ENCODE assay signal across 7 mouse cellular contexts in the genomic region with DNA sequence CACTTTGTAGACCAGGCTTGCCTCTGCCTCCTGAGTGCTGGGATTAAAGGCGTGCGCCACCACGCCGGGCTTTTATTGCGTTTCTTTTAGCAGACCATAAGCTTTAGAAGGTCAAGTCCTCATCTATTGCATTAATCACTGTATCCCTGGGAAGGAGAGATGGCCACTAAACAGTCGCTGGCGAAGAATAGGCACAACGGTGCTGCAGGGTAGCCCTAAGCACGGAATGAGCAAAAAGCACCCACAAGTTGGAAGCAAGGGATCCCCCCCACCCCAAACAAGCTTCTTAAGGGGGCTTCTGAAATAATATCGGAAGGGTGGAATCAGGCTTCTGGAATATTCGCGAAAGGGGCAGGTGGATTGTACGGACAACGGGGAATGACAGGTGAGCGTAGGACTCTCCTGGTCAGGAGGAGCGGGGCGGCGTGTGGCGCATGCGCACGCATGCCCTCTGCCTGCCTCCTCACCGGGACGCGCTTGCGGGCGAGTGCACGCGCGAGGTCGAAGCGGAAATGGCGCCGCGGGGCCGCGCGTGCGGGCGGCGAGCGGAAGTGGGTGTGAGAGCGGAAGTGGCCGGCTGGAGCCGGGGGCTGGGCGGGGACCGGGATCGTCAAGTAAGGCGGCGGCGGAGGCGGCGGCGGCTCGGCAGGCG. TPM values are rescaled to one million over a fixed set of nuclear protein-coding genes. Genes with fewer than 3 reads are reported as not detected.
DNase-seq lines count a peak whose midpoint lies in the region; ATAC-seq lines count a peak whose summit lies in the region.

A gene (plus strand): TSS at position 147 of the 652 bp plus-strand sequence.

- peak within 1 kb of the TSS; percentile 91 for H3K4me3 ChIP-seq in embryonic facial prominence, embryonic 11.5 days (ENCODE audit: low read depth, low read length)
- H3K4me3 ChIP-seq in limb, embryonic 10.5 days, result peak within 1 kb of the TSS; percentile 95
- peak within 1 kb of the TSS; percentile 95 for H3K4me3 ChIP-seq in midbrain, embryonic 13.5 days (replicated peaks)

- no peaks in the 10 kb centered on the region for H3K27me3 ChIP-seq in embryonic facial prominence, embryonic 11.5 days (ENCODE audit: control insufficient read depth, insufficient read depth, low read length)
- no peaks in the 10 kb centered on the region for H3K27me3 ChIP-seq in limb, embryonic 10.5 days (ENCODE audit: low read depth, poor library complexity, severe bottlenecking)
- no peaks in the 10 kb centered on the region for H3K27me3 ChIP-seq in midbrain, embryonic 13.5 days

- H3K9me3 ChIP-seq in embryonic facial prominence, embryonic 11.5 days (replicated peaks; ENCODE audit: control insufficient read depth, low read length), result no peaks in the 10 kb centered on the region
- no peaks in the 10 kb centered on the region for H3K9me3 ChIP-seq in limb, embryonic 10.5 days (replicated peaks)
- H3K9me3 ChIP-seq in midbrain, embryonic 13.5 days, result no peaks in the 10 kb centered on the region

- H3K27ac ChIP-seq in embryonic facial prominence, embryonic 11.5 days (replicated peaks; ENCODE audit: low read depth, low read length), result peak within 1 kb of the TSS; percentile 54
- peak within 1 kb of the TSS; percentile 94 for H3K27ac ChIP-seq in limb, embryonic 10.5 days
- H3K27ac ChIP-seq in midbrain, embryonic 13.5 days, result peak within 1 kb of the TSS; percentile 88

- H3K4me2 ChIP-seq in embryonic facial prominence, embryonic 11.5 days (ENCODE audit: low read depth, low read length), result peak within 1 kb of the TSS; percentile 71
- H3K4me2 ChIP-seq in midbrain, embryonic 13.5 days (replicated peaks), result peak within 1 kb of the TSS; percentile 76

- peak; percentile 98 for DNase-seq in adrenal gland, postnatal 14 days
- DNase-seq in embryonic facial prominence, embryonic 11.5 days (ENCODE audit: low spot score), result peak; percentile 96
- DNase-seq in kidney, adult 11 months, result peak; percentile 97
- peak; percentile 99 for DNase-seq in limb, embryonic 10.5 days (ENCODE audit: low spot score)
- DNase-seq in spleen, adult 12 weeks (ENCODE audit: low spot score), result peak; percentile 98

- H3K4me1 ChIP-seq in embryonic facial prominence, embryonic 11.5 days (ENCODE audit: control insufficient read depth, insufficient read depth, low read length), result 0 out of 2 replicates have a peak, but pooled peaks cover 3% of the 10 kb centered on the region
- H3K4me1 ChIP-seq in limb, embryonic 10.5 days, result peaks cover 26% of the 10 kb centered on the region
- H3K4me1 ChIP-seq in midbrain, embryonic 13.5 days (replicated peaks), result peaks cover 36% of the 10 kb centered on the region

- H3K9ac ChIP-seq in embryonic facial prominence, embryonic 11.5 days (replicated peaks; ENCODE audit: low read length), result peak within 1 kb of the TSS; percentile 89
- H3K9ac ChIP-seq in midbrain, embryonic 13.5 days (replicated peaks), result peak within 1 kb of the TSS; percentile 96

- H3K36me3 ChIP-seq in embryonic facial prominence, embryonic 11.5 days (replicated peaks; ENCODE audit: control insufficient read depth, insufficient read depth, low read depth, low read length), result no peaks in the 10 kb centered on the region
- H3K36me3 ChIP-seq in limb, embryonic 10.5 days, result peaks cover 6% of the 10 kb centered on the region; the same call in 1 of the 2 replicates
- H3K36me3 ChIP-seq in midbrain, embryonic 13.5 days, result no peaks in the 10 kb centered on the region

- ATAC-seq in embryonic facial prominence, embryonic 11.5 days (replicated peaks; ENCODE audit: insufficient number of reproducible peaks, low FRiP score, low TSS enrichment, low read depth), result peak; percentile 88
- ATAC-seq in granulocyte monocyte progenitor cell, adult 5-6 weeks (replicated peaks; ENCODE audit: poor library complexity, severe bottlenecking), result peak; percentile 71
- peak; percentile 95 for ATAC-seq in midbrain, embryonic 13.5 days

- WGBS in embryonic facial prominence, embryonic 11.5 days, result 2% methylated on average over 41 of the region's 55 CpGs
- 2% methylated on average over 48 of the region's 55 CpGs for WGBS in limb, embryonic 10.5 days
- WGBS in midbrain, embryonic 13.5 days, result 1% methylated on average over 46 of the region's 55 CpGs

RNA-seq across cellular contexts. Expression of the gene that starts here (rescaled TPM):
- total RNA-seq in adrenal gland, postnatal 14 days (2021), result 177 and 194 TPM in 2 replicates
- polyA plus RNA-seq in embryonic facial prominence, embryonic 11.5 days (2014; fragmentation: Nextera tagmentation; extraction: Ambion mirVana), result 344 and 380 TPM in 2 replicates
- 573 and 588 TPM in 2 replicates for total RNA-seq in granulocyte monocyte progenitor cell, adult 5-6 weeks (2014; fragmentation: Nextera tagmentation)
- 434 and 584 TPM in 2 replicates for total RNA-seq in granulocyte monocyte progenitor cell, adult 5-6 weeks (2017)
- 355 and 369 TPM in 2 replicates for polyA plus RNA-seq in limb, embryonic 10.5 days (2016; fragmentation: Nextera tagmentation; extraction: Ambion mirVana)
- 384 and 393 TPM in 2 replicates for polyA plus RNA-seq in midbrain, embryonic 13.5 days (2015; fragmentation: Nextera tagmentation; extraction: Ambion mirVana)

Comparison
In these comparisons a context has a peak if more than half of its experiments do, and no peak if none do; other contexts are left out.
1. Peak in every context shown above with its lines: DNase-seq, ATAC-seq, H3K4me3 ChIP-seq and H3K27ac ChIP-seq.